Mouse (Mus musculus) E14TG2a.4 (cell line): ENCODE measurements around the gene Sync.
A peak's percentile ranks its signal among the peaks of the same experiment; 100 is the strongest.

Experiments used
- CTCF ChIP-seq: conservative IDR thresholded peaks from 2 replicates; pipeline ENCODE4 v1.5.1; 2014; ENCODE audit warnings: low read length
- NANOG ChIP-seq: IDR thresholded peaks from 2 replicates; pipeline ENCODE4 v1.6.1; 2014; ENCODE audit warnings: borderline replicate concordance, low read length, mixed read lengths

- TF ChIP-seq CTCF: no peak
- TF ChIP-seq NANOG: peak; percentile 24; the same call in 1 of the 2 replicates
Observed at GRCm38 (mm10) chr4:129251482-129252125, 35.8 kb upstream of the Sync start.
